Mouse (Mus musculus): ENCODE measurements at regions not wholly inside any gene's neighbourhood (a gene's known extent, or its start where the extent isn't known, plus 50 kb on each side); places are given as distances from the start of the nearest gene placed in this dataset.
A peak's percentile ranks its signal among the peaks of the same experiment; 100 is the strongest.

DNA sequence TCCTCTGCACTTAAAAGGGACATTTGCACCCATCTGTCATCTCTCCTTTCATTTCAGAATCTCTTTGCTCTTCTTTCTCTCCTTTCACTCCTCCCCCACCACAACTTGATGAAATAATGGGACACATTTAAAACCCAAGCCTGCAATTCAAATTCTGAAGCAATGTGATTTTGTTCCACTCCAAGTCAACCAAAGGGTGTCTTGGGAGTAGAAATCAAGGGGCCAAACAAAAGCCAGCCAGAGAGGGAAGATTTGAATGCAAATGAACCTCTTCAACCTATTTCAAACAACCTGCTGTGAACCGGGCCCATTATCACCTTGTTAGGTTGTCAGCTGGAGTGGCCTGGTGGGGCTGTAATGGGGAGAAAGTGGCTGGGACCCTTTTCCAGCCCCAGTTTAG, 362.0 kb upstream of the Camk1g start:
- TF ChIP-seq POLR2A (IDR thresholded peaks at IDR 0.05; ENCODE audit: extremely low read depth, insufficient read depth, low read length) (no peak), CTCF (IDR thresholded peaks at IDR 0.05; ENCODE audit: extremely low read depth, insufficient read depth, low read length) (no peak)
- Histone ChIP-seq H3K4me3 (ENCODE audit: insufficient read depth, low read length) (no peak overlapping the region), H3K4me1 (ENCODE audit: control insufficient read depth, insufficient read depth, low read length) (no peaks in the 10 kb centered on the region; the same call in 1 of the 2 replicates), H3K27ac (ENCODE audit: insufficient read depth, low read length) (no peak overlapping the region)

DNA sequence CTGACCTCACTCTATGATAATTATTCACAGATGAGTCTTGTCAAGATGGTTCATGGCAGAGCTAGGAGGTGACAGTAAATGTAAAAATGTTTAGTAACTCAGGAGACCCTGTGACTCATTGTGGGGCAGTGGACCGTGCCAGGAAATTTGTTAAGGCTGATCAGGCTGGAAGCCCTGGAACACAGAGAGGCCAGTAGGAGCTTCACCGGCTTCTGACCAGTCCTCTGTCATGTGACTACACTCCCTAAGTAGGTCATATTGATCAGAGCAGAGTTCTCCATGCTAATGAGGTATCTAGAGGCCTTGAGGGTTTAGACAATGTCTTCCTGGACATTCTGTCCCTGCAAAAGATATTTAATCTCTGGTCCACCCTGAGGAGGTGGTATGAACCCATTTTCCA, 351.8 kb upstream of the Camk1g start:
- H3K4me1 ChIP-seq (ENCODE audit: control insufficient read depth, insufficient read depth, low read length), result no peaks in the 10 kb centered on the region
- H3K4me3 ChIP-seq (ENCODE audit: insufficient read depth, low read length), result no peak overlapping the region
- no peak overlapping the region for H3K27ac ChIP-seq (ENCODE audit: insufficient read depth, low read length)
- TF ChIP-seq POLR2A (IDR thresholded peaks at IDR 0.05; ENCODE audit: extremely low read depth, insufficient read depth, low read length), result no peak
- no peak for TF ChIP-seq CTCF (IDR thresholded peaks at IDR 0.05; ENCODE audit: extremely low read depth, insufficient read depth, low read length)

DNA sequence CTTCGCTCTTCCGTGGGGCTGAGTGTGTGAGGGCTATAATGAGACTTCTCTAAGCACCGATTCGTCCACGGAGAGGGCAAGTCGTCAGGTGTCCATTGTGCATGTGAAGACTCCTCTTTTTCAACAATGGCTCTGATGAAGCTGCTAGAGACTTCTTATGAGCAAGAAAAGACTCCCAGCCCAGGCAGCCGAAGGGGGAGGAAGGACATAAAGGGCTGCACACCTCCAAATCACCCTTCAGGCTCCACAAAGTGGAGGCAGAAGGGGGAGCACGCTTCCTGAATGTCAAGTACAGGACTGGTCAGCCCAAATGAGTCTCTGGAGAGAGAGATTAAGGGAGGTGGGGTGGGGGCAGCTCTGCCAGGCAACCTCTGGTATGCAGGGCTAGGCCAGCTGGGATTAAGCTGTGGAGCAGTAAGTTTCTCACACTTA, 350.3 kb upstream of the Camk1g start:
- Histone ChIP-seq H3K27ac (ENCODE audit: insufficient read depth, low read length) (no peak overlapping the region), H3K4me3 (ENCODE audit: insufficient read depth, low read length) (no peak overlapping the region), H3K4me1 (ENCODE audit: control insufficient read depth, insufficient read depth, low read length) (no peaks in the 10 kb centered on the region)
- no peak for TF ChIP-seq POLR2A (IDR thresholded peaks at IDR 0.05; ENCODE audit: extremely low read depth, insufficient read depth, low read length)

DNA sequence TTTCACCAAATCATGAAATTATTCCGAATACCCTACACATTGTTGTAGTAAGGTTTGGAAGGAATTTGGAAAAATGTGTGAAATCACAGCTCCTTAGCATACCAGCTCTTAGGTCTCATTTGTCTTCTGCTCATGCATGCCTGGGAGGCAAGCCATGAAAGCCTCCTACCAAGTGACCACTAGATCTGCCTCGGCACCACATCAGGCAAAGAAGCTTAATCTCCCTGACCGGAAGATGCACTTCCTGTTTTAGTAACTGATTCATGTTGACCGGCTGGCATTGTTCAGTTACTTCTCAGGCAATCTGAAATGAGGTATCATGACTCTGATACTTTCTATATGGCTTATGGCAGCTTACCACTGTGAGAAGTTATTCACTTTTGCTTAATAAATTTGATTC, 345.2 kb upstream of the Camk1g start:
- Histone ChIP-seq H3K4me1 (ENCODE audit: control insufficient read depth, insufficient read depth, low read length) (no peaks in the 10 kb centered on the region), H3K4me3 (ENCODE audit: insufficient read depth, low read length) (no peak overlapping the region), H3K27ac (ENCODE audit: insufficient read depth, low read length) (no peak overlapping the region)
- TF ChIP-seq POLR2A (IDR thresholded peaks at IDR 0.05; ENCODE audit: extremely low read depth, insufficient read depth, low read length) (no peak), CTCF (IDR thresholded peaks at IDR 0.05; ENCODE audit: extremely low read depth, insufficient read depth, low read length) (no peak)

DNA sequence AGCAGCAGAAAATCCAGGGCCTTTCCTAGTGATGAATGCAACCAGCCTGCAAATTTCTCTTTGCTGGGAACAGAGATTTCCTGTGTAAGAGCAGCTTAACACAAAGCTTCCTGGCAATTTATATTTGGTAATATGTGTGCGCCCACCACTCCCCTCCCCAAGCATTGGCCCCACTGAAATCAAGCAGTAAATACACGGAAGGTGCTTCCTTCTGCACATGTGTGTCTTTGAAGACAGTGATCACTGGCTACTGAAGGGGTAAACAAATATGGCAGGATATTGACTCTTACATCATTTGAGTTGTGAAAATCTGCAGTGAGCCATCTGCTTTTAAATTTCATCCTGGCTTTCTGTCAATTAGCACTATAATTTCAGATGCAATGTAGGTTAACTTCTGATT, 344.5 kb upstream of the Camk1g start:
- no peak overlapping the region for H3K27ac ChIP-seq (ENCODE audit: insufficient read depth, low read length)

DNA sequence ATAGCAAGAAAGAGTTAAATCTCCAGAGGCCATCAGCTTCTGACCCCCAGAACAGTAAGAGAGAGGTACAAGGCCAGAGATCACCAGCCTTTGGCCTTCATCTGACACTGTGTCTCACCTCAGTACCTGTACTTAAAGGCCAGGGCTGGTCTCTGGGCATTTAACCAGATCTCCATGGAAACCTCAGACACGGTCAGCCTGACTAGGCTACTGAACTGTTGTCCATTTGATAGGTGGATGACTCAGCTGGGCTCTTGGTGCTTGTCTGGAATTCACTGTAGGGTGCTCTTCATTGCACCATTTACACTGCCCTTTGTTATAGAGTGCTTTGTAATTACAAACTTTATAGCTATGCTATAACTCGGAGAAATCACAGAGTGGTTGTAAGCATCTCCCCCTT, 335.1 kb upstream of the Camk1g start:
- TF ChIP-seq CTCF (IDR thresholded peaks at IDR 0.05; ENCODE audit: extremely low read depth, insufficient read depth, low read length) (no peak), POLR2A (IDR thresholded peaks at IDR 0.05; ENCODE audit: extremely low read depth, insufficient read depth, low read length) (no peak)
- Histone ChIP-seq H3K4me3 (ENCODE audit: insufficient read depth, low read length) (no peak overlapping the region), H3K27ac (ENCODE audit: insufficient read depth, low read length) (no peak overlapping the region), H3K4me1 (ENCODE audit: control insufficient read depth, insufficient read depth, low read length) (no peaks in the 10 kb centered on the region)

More for the DNA sequence above, 344.5 kb upstream of the Camk1g start:
- TF ChIP-seq CTCF (IDR thresholded peaks at IDR 0.05; ENCODE audit: extremely low read depth, insufficient read depth, low read length) (no peak), POLR2A (IDR thresholded peaks at IDR 0.05; ENCODE audit: extremely low read depth, insufficient read depth, low read length) (no peak)
- no peak overlapping the region for H3K4me3 ChIP-seq (ENCODE audit: insufficient read depth, low read length)
- H3K4me1 ChIP-seq (ENCODE audit: control insufficient read depth, insufficient read depth, low read length), result no peaks in the 10 kb centered on the region

DNA sequence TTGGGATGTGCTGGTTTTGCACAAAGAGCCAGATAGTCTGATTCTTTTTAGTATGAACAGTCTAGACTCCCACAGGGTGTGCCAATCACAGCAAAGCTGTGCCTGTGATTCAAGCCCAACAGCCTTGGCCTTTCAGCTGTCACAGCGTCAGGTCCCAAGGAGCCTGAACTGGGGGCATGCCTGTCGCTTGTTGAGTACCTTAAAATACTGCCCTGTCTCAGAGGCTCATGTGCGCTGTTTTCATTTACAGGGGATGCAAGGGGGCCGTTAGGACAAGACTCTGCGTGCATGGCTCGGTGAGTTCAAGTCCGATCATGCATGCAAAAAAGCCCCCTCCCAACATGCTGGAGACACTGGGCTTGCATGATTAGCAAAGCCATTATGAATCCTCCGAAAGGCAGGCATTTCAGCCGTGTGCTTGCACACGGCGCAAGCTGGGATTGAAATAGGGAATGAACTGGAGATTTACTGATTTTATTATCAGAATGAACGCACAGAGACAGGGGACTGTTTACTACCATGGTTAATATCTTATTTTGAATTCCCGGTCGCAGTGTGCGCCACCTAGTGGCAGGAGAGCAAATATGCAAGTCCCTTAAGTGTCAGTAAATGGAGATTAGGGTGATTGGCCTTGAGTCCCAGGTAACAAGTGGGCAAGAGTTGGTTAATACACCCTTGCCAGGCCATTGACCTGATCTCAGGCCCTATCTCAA, 332.8 kb upstream of the Camk1g start:
- Histone ChIP-seq H3K27ac (ENCODE audit: insufficient read depth, low read length) (no peak overlapping the region), H3K4me1 (ENCODE audit: control insufficient read depth, insufficient read depth, low read length) (no peaks in the 10 kb centered on the region), H3K4me3 (ENCODE audit: insufficient read depth, low read length) (no peak overlapping the region)
- TF ChIP-seq POLR2A (IDR thresholded peaks at IDR 0.05; ENCODE audit: extremely low read depth, insufficient read depth, low read length) (no peak), CTCF (IDR thresholded peaks at IDR 0.05; ENCODE audit: extremely low read depth, insufficient read depth, low read length) (peak; percentile 79)

DNA sequence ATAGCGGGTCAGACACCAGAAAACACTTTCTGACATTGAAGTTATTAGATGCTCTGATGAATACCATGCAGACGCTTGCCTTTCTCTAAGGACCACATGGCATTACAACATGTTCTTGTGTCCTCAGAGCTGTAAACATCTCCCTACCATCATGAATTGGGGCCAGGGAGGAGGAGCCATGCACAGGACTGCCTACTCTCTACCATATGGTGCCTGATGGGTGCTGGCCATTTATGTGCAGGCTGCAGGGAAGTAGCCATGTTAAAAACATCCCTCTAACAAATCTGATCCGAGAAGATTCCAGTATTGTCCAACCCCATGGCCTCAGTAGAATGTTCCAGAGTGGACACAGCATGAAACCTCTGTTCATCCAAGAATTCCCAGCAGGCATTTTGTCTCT, 330.1 kb upstream of the Camk1g start:
- no peak overlapping the region for H3K27ac ChIP-seq (ENCODE audit: insufficient read depth, low read length)
- TF ChIP-seq POLR2A (IDR thresholded peaks at IDR 0.05; ENCODE audit: extremely low read depth, insufficient read depth, low read length) (no peak), CTCF (IDR thresholded peaks at IDR 0.05; ENCODE audit: extremely low read depth, insufficient read depth, low read length) (no peak)

DNA sequence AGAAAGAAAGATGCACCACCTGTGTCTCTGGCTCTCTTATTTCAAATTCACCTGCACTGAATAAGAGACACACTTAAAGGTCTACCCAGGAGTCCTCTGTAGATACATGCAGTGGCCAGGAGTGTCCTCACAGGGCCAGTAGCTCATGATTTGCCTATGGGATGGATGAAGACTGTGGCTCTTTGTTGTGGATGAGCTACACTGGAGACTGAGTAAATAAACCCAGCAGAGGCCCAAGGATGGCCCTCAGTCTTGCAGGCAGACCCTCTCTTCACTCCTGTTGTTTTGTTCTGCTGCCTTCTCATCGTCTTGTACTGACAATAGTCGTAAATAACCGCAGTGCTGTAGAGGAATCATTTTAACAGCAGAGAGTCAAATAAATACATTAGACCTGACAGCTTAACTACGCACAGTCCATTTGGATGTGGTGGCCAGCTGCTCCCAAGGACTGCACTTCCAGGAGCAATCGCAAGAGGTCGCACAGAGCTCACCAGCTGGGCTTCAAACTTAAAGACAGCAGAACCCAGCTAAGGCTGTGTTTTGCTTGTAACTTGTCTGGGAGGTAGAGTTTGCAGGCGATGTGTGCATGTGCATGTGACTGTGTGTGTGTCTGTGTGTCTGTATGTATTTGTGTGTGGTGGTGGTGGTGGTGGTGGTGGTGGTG, 328.6 kb upstream of the Camk1g start:
- TF ChIP-seq CTCF (IDR thresholded peaks at IDR 0.05; ENCODE audit: extremely low read depth, insufficient read depth, low read length) (peak; percentile 98), POLR2A (IDR thresholded peaks at IDR 0.05; ENCODE audit: extremely low read depth, insufficient read depth, low read length) (no peak)
- no peak overlapping the region for H3K4me3 ChIP-seq (ENCODE audit: insufficient read depth, low read length)
- no peaks in the 10 kb centered on the region for H3K4me1 ChIP-seq (ENCODE audit: control insufficient read depth, insufficient read depth, low read length)
- H3K27ac ChIP-seq (ENCODE audit: insufficient read depth, low read length), result no peak overlapping the region

More for the DNA sequence above, 330.1 kb upstream of the Camk1g start:
- Histone ChIP-seq H3K4me3 (ENCODE audit: insufficient read depth, low read length) (no peak overlapping the region), H3K4me1 (ENCODE audit: control insufficient read depth, insufficient read depth, low read length) (no peaks in the 10 kb centered on the region)

DNA sequence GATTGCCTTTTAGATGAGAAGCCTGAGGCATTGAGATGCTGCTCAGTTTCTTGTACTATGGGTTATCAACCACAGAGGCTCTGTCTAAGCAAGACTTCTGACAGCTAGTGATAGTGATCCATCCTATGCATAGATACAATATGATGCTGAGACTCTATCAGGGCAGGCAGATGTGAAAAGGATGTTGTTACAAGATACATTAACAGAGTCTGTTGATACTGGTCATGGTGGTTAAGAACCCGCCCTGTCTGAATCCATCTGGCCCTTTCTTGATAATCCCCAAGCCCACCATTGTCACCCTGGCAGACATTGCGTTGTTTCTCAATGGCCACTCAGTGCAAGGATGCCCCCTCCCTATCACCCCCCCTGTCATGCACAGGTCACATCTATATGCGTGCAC, 327.8 kb upstream of the Camk1g start:
- TF ChIP-seq CTCF (IDR thresholded peaks at IDR 0.05; ENCODE audit: extremely low read depth, insufficient read depth, low read length) (no peak), POLR2A (IDR thresholded peaks at IDR 0.05; ENCODE audit: extremely low read depth, insufficient read depth, low read length) (no peak)
- no peak overlapping the region for H3K4me3 ChIP-seq (ENCODE audit: insufficient read depth, low read length)

More for the DNA sequence above, 327.8 kb upstream of the Camk1g start:
- Histone ChIP-seq H3K27ac (ENCODE audit: insufficient read depth, low read length) (no peak overlapping the region), H3K4me1 (ENCODE audit: control insufficient read depth, insufficient read depth, low read length) (no peaks in the 10 kb centered on the region)

Measured in cortical plate, adult 2 months (tissue).